In genomic region chr8:106500018-106500685, GRCm38 (mm10) we compare ENCODE assay signal across 11 mouse cellular contexts. TPM values are rescaled to one million over a fixed set of nuclear protein-coding genes. Genes with fewer than 3 reads are reported as not detected.
DNase-seq lines count a peak whose midpoint lies in the region; ATAC-seq lines count a peak whose summit lies in the region.
"Had no signal": no experiment of that assay in that cellular context is flagged by ENCODE, and none has a peak within 500 bp of the region (broad histone marks: within the 10 kb centered on the region; RNA-seq: fewer than 3 reads in every experiment).

Gene 6030452D12Rik (plus strand): TSS chr8:106500522.

- WGBS in heart, embryonic 10.5 days: 80% methylated on average over 8 of the region's 8 CpGs
- whole genome bisulfite sequencing in hindbrain, embryonic 16.5 days: 79% methylated on average over 8 of the region's 8 CpGs

- no peak for ATAC-seq in erythroid progenitor cell, adult 5-6 weeks (replicated peaks; ENCODE audit: low FRiP score, poor library complexity, severe bottlenecking)
- no peak for ATAC-seq in hindbrain, embryonic 16.5 days

- H3K4me2 ChIP-seq in hindbrain, embryonic 16.5 days (ENCODE audit: low read length): no peak within 1 kb of the TSS
- H3K4me2 ChIP-seq: hindbrain, embryonic 14.5 days; limb, embryonic 12.5 days had no signal

- intact Hi-C loops in gastrocnemius, postnatal 36 days (cut with DNase I): no loop called here

- peak; percentile 59 for DNase-seq in heart, adult 8-10 months (ENCODE audit: low spot score)
- no peak for DNase-seq in heart, postnatal 4 days
- DNase-seq in 416B (ENCODE audit: low read depth): peak; percentile 21
- no peak for DNase-seq in heart, embryonic 10.5 days (ENCODE audit: low spot score)
- DNase-seq in lung, postnatal 14 days: peak; percentile 21
- no peak for DNase-seq in gastrocnemius, postnatal 36 days

- no peaks in the 10 kb centered on the region for H3K36me3 ChIP-seq in heart, embryonic 10.5 days
- H3K36me3 ChIP-seq in hindbrain, embryonic 16.5 days (ENCODE audit: control insufficient read depth, insufficient read depth, low read length): no peaks in the 10 kb centered on the region
- H3K36me3 ChIP-seq: limb, embryonic 12.5 days had no signal

- no peaks in the 10 kb centered on the region for H3K9me3 ChIP-seq in heart, embryonic 10.5 days
- H3K9me3 ChIP-seq in hindbrain, embryonic 16.5 days (ENCODE audit: control insufficient read depth, low read length): no peaks in the 10 kb centered on the region

- 0 out of 2 replicates have a peak, but pooled peaks cover 5% of the 10 kb centered on the region for H3K4me1 ChIP-seq in heart, embryonic 10.5 days
- no peaks in the 10 kb centered on the region for H3K4me1 ChIP-seq in hindbrain, embryonic 16.5 days (ENCODE audit: control insufficient read depth, insufficient read depth, low read depth, low read length)

- H3K9ac ChIP-seq in hindbrain, embryonic 16.5 days (ENCODE audit: low read depth, low read length): no peak within 1 kb of the TSS
- H3K9ac ChIP-seq: hindbrain, embryonic 14.5 days; limb, embryonic 12.5 days had no signal

- H3K27ac ChIP-seq in heart, embryonic 10.5 days: peak within 1 kb of the TSS; percentile 12; the same call in 1 of the 2 replicates
- H3K27ac ChIP-seq in hindbrain, embryonic 16.5 days (ENCODE audit: low read depth, low read length): no peak within 1 kb of the TSS
- H3K27ac ChIP-seq: hindbrain, embryonic 14.5 days; limb, embryonic 12.5 days had no signal

- no peak within 1 kb of the TSS for H3K4me3 ChIP-seq in heart, embryonic 10.5 days
- H3K4me3 ChIP-seq in hindbrain, embryonic 16.5 days (ENCODE audit: low read length): no peak within 1 kb of the TSS
- H3K4me3 ChIP-seq: limb, embryonic 12.5 days had no signal

- H3K27me3 ChIP-seq in heart, embryonic 10.5 days (ENCODE audit: insufficient read depth, poor library complexity, severe bottlenecking): no peaks in the 10 kb centered on the region
- H3K27me3 ChIP-seq in hindbrain, embryonic 16.5 days (replicated peaks; ENCODE audit: control insufficient read depth, insufficient read depth, low read length): no peaks in the 10 kb centered on the region
- H3K27me3 ChIP-seq: limb, embryonic 12.5 days had no signal

RNA-seq across cellular contexts. Expression of gene 6030452D12Rik, which starts in this region (rescaled TPM):
- not detected for total RNA-seq in heart, adult 8-10 months (2022)
- not detected for total RNA-seq in heart, postnatal 4 days (2021)
- not detected in 2 replicates for polyA plus RNA-seq in heart, embryonic 10.5 days (2016; fragmentation: Nextera tagmentation; extraction: Ambion mirVana)
- not detected in 2 replicates for total RNA-seq in erythroid progenitor cell, adult 5-6 weeks (2015; ENCODE audit: low replicate concordance)
- not detected in 2 replicates for total RNA-seq in erythroid progenitor cell, adult 5-6 weeks (2017; ENCODE audit: low replicate concordance)
- polyA plus RNA-seq in hindbrain, embryonic 16.5 days (2015; fragmentation: Nextera tagmentation; extraction: Ambion mirVana): not detected in 2 replicates
- not detected for total RNA-seq in gastrocnemius, postnatal 36 days (2021)
- total RNA-seq: adrenal gland, postnatal 4 days had no signal
- polyA plus RNA-seq: hindbrain, embryonic 14.5 days; limb, embryonic 12.5 days had no signal

Comparison
In these comparisons a context has a peak if more than half of its experiments do, and no peak if none do; other contexts are left out.
1. Peak in DNase-seq in heart, adult 8-10 months; RNA of the gene not detected or under 1 TPM.
2. DNase-seq: peak in 416B (single experiment) and lung, postnatal 14 days (single experiment); none in heart, postnatal 4 days (single experiment), heart, embryonic 10.5 days (single experiment) and gastrocnemius, postnatal 36 days (0 of 2).